Mouse (Mus musculus) mature B cell (primary cell): Measurements from ENCODE around the gene Nipal1.

Experiments used
- in situ Hi-C: fragments of 300-500 bp; cut with MboI; formaldehyde crosslinking; loops from 2 replicates; pipeline ENCODE4 v1.14.3; 2019

The Nipal1 gene

GRCm38 (mm10) chr5:72647418-72647907, at the start of gene Nipal1:
TSS of gene Nipal1 (plus strand) at chr5:72647795.
- in situ Hi-C loops = no loop called here

- in situ Hi-C loops = no loop called here
These were observed 46.6 kb upstream of the Nipal1 start for GRCm38 (mm10) chr5:72601006-72601405.

- in situ Hi-C loops = no loop called here
These were observed 44.5 kb upstream of the Nipal1 start for GRCm38 (mm10) chr5:72603138-72603537.

- in situ Hi-C loops = no loop called here
These were observed 30.2 kb upstream of the Nipal1 start for GRCm38 (mm10) chr5:72617413-72617812.

GRCm38 (mm10) chr5:72621022-72621421, 26.6 kb upstream of the Nipal1 start:
- in situ Hi-C loops = no loop called here

- in situ Hi-C loops = no loop called here
These were observed 17.6 kb upstream of the Nipal1 start for GRCm38 (mm10) chr5:72630026-72630425.

- in situ Hi-C loops = no loop called here
These were observed 12.8 kb upstream of the Nipal1 start for GRCm38 (mm10) chr5:72634791-72635271.

GRCm38 (mm10) chr5:72636122-72636521, 11.5 kb upstream of the Nipal1 start:
- in situ Hi-C loops = no loop called here

- in situ Hi-C loops = no loop called here
These were observed 11.0 kb upstream of the Nipal1 start for GRCm38 (mm10) chr5:72636576-72636975.

GRCm38 (mm10) chr5:72640072-72640471, 7.5 kb upstream of the Nipal1 start:
- in situ Hi-C loops = no loop called here

- in situ Hi-C loops = no loop called here
These were observed 3.9 kb upstream of the Nipal1 start for GRCm38 (mm10) chr5:72643655-72644054.

- in situ Hi-C loops = no loop called here
These were observed 3.4 kb upstream of the Nipal1 start, which contains the start of gene Cnga1 for GRCm38 (mm10) chr5:72644175-72644574. TSS of gene Cnga1 (minus strand) at chr5:72644275.

- in situ Hi-C loops = no loop called here
These were observed 1.5 kb upstream of the Nipal1 start for GRCm38 (mm10) chr5:72646131-72646530.

- in situ Hi-C loops = no loop called here
These were observed 599 bp upstream of the Nipal1 start for GRCm38 (mm10) chr5:72646996-72647395.

- in situ Hi-C loops = no loop called here
These were observed 482 bp downstream of the Nipal1 start for GRCm38 (mm10) chr5:72647958-72648595.

GRCm38 (mm10) chr5:72648987-72649735, 1.6 kb downstream of the Nipal1 start:
- in situ Hi-C loops = no loop called here

- in situ Hi-C loops = no loop called here
These were observed 5.6 kb downstream of the Nipal1 start for GRCm38 (mm10) chr5:72653068-72653674.

GRCm38 (mm10) chr5:72656270-72656791, 8.7 kb downstream of the Nipal1 start:
- in situ Hi-C loops = no loop called here

GRCm38 (mm10) chr5:72658375-72658774, 10.8 kb downstream of the Nipal1 start:
- in situ Hi-C loops = no loop called here

GRCm38 (mm10) chr5:72661051-72661781, 13.6 kb downstream of the Nipal1 start:
- in situ Hi-C loops = no loop called here

- in situ Hi-C loops = no loop called here
These were observed 16.5 kb downstream of the Nipal1 start for GRCm38 (mm10) chr5:72664126-72664525.

GRCm38 (mm10) chr5:72664854-72665253, 17.3 kb downstream of the Nipal1 start:
- in situ Hi-C loops = no loop called here
